Mouse (Mus musculus): ENCODE results near the gene Cct2. TPM values are rescaled to one million over a fixed set of nuclear protein-coding genes. Genes with fewer than 3 reads are reported as not detected.
"Not testable (repeated sequence)": the region's sequence is repeated elsewhere in the genome, so short reads cannot be mapped to it uniquely, and the experiment has no call there.

Cct2 gene
- total RNA-seq, 2 experiments from 2014 or later, result 132 to 146 TPM

- intact Hi-C loops (cut with DNase I; ENCODE audit: low total_unique reads), result no loop called here
- DNase-seq, result no peak
Observed at GRCm38 (mm10) chr10:117069109-117069508, 5.5 kb upstream of the Cct2 start.

GRCm38 (mm10) chr10:117064076-117064475 lies 462 bp upstream of the Cct2 start:
- DNase-seq, result no peak
- intact Hi-C loops (cut with DNase I; ENCODE audit: low total_unique reads), result no loop called here

- no peak for DNase-seq
- intact Hi-C loops (cut with DNase I; ENCODE audit: low total_unique reads), result no loop called here
Observed at GRCm38 (mm10) chr10:117062894-117063253, 740 bp downstream of the Cct2 start.

DNA sequence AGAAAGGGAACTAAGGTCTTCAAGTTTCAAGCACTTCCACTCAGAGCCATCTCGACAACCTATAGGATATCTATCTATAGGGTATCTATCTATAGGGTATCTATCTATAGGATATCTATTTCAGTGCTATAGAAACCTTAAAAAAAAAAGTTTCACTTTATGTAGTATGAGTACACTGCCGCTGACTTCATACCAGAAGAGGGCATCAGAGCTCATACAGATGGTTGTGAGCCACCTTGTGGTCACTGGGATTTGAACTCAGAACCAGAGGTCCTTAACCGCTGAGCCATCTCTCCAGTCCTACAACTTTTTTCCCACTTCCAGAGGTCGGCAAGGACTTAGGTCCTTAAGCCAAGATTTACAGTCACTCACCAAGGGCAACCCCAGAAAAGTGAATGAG lies 7.9 kb downstream of the Cct2 start:
- DNase-seq, result no peak
- intact Hi-C loops (cut with DNase I; ENCODE audit: low total_unique reads), result no loop called here

DNA sequence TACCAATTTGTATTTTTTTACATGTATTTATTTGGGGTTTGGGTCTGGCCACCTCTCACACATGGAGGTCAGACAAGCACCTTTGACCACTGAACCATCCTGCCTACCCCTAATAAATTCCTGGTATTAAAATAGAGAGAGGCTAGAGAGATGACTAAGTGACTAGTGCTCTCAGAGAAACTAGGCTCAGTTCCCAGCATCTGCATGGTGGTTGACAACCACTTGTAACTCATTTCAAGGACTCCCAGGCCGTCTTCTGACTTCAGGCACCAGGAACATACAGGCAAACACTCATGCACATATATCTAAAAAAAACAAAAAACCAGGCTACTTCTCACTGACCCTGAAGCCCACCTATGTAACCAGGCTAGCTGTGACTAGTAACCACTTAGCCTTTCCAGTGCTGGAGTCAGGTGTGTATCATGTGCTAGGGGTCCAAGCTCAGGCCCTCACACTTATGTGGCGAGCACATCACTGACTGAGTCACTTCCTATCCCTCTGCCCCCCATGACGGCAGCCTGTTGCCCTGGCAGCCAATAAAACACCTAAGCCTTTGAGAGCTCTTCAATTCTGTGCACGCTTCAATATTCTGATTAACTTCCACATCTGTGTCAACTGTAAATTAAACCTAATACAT lies 13.5 kb downstream of the Cct2 start:
- intact Hi-C loops (cut with DNase I; ENCODE audit: low total_unique reads), result no loop called here
- DNase-seq, result no peak

- no peak for DNase-seq
- intact Hi-C loops (cut with DNase I; ENCODE audit: low total_unique reads), result no loop called here
Observed at GRCm38 (mm10) chr10:117049253-117049652, 14.4 kb downstream of the Cct2 start.

DNA sequence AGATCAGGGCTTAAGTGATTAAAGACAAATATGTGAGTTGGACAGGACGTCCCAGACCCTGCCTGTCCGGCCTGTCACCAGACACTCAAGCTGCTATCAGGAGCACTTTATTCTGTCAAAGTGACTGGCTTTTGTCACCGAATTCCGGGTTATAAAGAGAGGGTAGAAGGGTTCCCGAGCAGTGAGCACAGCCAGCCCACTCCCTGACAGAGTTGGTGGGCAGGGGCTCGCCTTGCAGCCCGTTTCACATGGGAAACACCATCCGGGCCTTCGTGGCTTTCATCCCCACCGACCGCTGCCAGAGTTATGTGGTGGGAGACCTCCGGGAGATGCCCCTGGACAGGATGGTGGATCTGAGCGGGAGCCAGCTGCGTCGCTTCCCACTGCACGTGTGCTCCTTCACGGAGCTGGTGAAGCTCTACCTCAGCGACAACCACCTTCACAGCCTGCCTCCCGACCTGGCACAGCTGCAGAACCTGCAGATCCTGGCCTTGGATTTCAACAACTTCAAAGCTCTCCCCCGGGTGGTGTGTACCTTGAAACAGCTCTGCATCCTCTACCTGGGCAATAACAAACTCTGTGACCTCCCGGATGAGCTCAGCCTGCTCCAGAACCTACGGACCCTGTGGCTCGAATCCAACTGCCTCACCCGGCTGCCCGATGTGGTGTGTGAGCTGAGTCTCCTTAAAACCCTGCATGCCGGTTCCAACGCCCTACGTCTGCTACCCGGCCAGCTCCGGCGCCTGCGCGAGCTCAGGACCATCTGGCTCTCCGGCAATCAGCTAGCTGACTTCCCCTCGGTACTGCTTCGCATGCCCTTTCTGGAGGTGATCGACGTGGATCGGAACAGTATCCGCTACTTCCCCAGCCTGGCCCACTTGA lies 18.2 kb downstream of the Cct2 start, which contains the start of gene Lrrc10:
TSS of gene Lrrc10 (plus strand) at position 167 of the 882 bp plus-strand sequence.
- intact Hi-C loops (cut with DNase I; ENCODE audit: low total_unique reads), result no loop called here
- no peak for DNase-seq

DNA sequence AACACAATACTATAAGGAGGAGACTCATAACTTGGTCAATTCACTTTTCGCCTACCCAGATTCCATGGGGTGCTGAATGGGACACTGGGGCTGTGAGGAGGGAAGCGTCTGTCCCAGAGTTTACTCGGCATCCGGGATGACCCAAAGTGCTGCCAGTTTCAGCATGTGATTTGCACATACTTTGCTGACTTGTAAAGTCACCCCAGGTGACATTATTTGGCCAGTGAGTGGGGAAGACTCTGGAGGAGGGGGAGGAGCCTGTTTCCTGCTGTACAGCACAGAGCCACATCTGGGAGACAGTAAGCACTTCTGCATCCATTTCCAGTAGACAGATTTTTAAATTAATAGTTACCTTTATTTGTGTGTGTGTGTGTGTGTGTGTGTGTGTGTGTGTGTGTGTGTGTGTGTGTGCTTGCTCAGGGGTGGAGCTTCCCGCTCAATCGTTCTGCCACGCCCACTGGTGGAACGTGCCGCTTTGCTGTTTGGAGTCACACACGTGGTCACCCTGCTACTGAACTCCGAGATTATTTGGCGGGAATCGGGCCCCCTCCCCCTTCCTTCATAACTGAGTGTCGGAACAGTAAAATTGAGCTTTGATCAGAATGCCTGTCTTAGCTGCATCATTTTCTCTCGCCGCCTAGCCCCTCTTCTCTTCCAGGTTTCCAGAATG lies 20.0 kb downstream of the Cct2 start:
- intact Hi-C loops (cut with DNase I; ENCODE audit: low total_unique reads); DNase-seq: not testable (repeated sequence)

- DNase-seq, result no peak
- intact Hi-C loops (cut with DNase I; ENCODE audit: low total_unique reads), result no loop called here
Observed at GRCm38 (mm10) chr10:117042295-117042694, 21.3 kb downstream of the Cct2 start.

DNA sequence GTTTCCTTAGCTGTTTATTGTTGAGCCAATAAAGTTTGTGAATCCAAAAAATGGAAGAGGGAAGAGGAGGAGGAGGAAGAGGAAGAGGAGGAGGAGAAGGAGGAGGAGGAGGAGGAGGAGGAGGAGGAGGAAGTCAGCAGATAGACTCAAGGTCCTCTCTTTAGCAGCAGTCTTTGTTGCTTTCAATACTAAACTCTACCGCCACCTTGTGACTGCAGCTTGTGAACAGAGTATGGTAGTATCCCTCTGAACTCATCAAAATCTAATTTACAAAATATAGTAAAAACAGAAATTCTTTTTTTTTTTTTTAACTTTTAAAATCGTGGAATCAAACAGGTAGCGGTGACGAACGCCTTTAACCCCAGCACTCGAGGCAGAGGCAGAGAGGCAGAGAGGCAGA lies 23.3 kb downstream of the Cct2 start:
- DNase-seq, result no peak
- intact Hi-C loops (cut with DNase I; ENCODE audit: low total_unique reads), result no loop called here

DNA sequence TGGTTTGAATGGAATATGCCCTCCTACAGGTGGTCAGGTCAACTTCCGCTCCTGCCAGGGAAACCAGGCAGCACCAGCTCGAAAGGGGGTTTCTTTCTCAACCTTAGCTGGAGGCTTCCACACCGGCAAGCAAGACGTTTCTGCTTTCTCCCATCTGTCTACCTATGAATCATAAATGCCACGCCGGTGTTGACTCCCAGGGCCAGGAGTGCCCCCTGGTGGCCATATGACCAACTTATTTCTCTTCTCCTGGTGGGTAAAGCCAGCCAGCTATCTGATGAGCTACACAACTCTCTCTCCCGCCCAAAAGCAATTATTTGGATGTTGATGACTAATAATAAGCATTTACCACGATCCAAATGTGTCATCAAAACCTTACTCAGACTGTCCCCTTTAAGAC lies 29.8 kb downstream of the Cct2 start:
- peak; percentile 85 for DNase-seq
- intact Hi-C loops (cut with DNase I; ENCODE audit: low total_unique reads), result no loop called here

GRCm38 (mm10) chr10:117031160-117031559 lies 32.5 kb downstream of the Cct2 start:
- DNase-seq, result no peak
- intact Hi-C loops (cut with DNase I; ENCODE audit: low total_unique reads), result no loop called here

DNA sequence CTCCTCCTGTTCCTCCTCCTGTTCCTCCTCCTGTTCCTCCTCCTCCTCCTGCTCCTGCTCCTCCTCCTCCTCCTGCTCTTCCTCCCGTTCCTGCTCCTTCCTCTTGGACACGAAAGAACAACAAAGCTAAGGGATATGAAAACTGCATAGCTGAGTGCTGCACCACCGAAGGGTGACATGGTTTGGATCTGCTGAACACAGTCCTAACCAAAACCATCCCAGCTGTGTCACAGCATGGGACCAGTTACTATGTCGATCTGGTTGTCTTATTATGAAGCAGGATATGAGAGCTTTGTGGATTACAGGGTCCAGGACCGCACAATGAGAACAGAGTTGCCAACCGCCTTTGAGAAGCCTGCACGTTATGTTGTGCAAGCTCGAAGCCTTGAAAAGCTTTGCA lies 37.4 kb downstream of the Cct2 start:
- no peak for DNase-seq
- intact Hi-C loops (cut with DNase I; ENCODE audit: low total_unique reads), result no loop called here

- DNase-seq; intact Hi-C loops (cut with DNase I; ENCODE audit: low total_unique reads): not testable (repeated sequence)
Observed at GRCm38 (mm10) chr10:117025776-117026175, 37.8 kb downstream of the Cct2 start.

- intact Hi-C loops (cut with DNase I; ENCODE audit: low total_unique reads), result no loop called here
- no peak for DNase-seq
Observed at GRCm38 (mm10) chr10:117023693-117024092, 39.9 kb downstream of the Cct2 start.

DNA sequence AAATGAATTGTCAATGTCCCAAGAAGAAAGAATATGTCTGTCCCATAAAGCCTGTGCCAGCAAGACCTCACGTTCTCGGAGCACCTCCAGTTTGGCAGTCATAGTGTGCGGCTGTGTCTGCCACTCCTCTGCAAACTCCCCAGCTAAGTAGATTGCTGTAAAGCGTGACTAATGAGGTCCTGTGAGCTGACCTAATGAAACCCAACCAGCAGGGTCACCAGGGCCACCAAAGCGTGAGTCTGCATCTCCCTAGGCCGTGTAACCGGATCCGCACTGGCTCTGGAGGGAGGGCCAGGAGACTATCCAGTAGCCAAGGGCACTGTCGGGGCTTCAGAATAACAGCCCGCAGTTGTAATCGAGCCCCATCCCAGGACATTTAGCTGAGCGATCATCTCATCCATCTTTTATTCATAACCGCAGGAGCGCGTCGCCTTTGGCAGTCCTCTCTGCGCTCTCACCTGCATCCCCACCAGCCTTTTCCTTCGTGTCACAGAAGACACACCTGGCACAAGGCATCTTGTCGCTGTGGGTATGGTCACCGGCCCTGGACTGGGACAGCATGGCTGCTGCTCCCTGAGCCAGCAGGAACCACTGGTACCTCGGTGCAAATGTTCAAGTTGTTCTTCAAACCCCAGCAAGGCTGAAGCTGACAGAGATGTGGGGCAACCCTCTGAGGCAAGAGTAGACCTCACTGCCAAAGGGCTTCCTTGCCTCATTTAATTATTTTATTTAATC lies 42.4 kb downstream of the Cct2 start:
- intact Hi-C loops (cut with DNase I; ENCODE audit: low total_unique reads), result no loop called here
- DNase-seq, result peak; percentile 75

DNA sequence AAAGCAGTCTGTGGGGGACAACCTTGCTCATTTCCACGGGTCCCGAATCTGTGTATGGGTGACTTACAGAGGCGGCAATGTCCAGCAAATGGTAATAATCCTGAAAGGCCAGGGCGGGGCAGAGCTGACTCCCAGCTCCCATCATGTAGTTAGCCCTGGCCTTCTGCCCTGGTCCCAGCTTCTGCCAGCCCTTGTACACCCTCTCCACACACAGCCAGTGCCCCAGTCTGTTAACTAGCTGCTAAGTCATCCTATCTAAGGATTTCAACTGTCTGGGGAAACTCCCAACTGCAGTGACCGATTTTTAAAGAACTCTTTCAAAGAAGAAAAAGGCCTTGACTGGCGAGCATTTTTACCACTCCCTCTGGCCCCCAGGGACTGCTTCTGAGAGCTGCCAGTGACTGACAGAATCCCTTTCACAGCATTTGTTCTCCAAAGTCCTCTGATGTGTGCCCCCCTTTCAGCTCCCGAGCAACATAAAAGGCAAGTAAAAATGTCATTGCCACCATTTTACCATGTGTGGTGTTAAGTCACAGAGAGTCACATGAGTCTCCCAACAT lies 45.3 kb downstream of the Cct2 start:
- DNase-seq, result peak; percentile 54
- intact Hi-C loops (cut with DNase I; ENCODE audit: low total_unique reads), result no loop called here

DNA sequence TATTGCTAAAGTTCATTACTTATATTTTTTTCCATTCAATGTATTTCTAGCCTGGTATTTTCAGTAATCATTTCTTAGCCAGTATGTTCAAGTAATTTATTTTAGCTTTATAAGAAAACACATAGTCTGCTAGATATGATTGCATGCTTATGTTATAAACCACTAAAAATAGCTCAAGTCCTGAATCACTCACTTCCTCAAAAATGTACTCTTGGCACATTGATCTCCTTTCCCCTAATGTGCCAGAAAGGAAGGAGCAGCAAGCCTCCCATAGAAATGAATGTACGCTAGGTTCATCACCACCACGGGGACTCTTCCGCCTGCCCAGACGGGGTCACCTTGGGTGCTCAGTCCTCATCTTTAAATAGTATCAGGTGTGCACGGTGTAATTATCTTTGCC lies 49.0 kb downstream of the Cct2 start:
- DNase-seq, result no peak
- intact Hi-C loops (cut with DNase I; ENCODE audit: low total_unique reads), result no loop called here

- no peak for DNase-seq
- intact Hi-C loops (cut with DNase I; ENCODE audit: low total_unique reads), result no loop called here
Observed at GRCm38 (mm10) chr10:117013689-117014390, 49.8 kb downstream of the Cct2 start.

Data from gastrocnemius, postnatal 14 days (tissue).